Mouse (Mus musculus): ENCODE data around the gene Klhl29.

- TF ChIP-seq CTCF (IDR thresholded peaks at IDR 0.05; ENCODE audit: borderline replicate concordance, control insufficient read depth, extremely low read depth, insufficient read depth, low read length, poor library complexity) = no peak
- TF ChIP-seq POLR2A (IDR thresholded peaks at IDR 0.05; ENCODE audit: control insufficient read depth, extremely low read depth, insufficient read depth, low read length, poor library complexity) = no peak
These were observed 102.0 kb downstream of the Klhl29 start for GRCm38 (mm10) chr12:5273316-5274047.
